Mouse (Mus musculus) lung, adult 10 weeks (tissue): Measurements from ENCODE around the gene Slc38a4. TPM values are rescaled to one million over a fixed set of nuclear protein-coding genes. Genes with fewer than 3 reads are reported as not detected.

Experiments
- polyA plus RNA-seq: library from polyadenylated mRNA; stranded (reverse); fragments of 350-450 nt; fragmentation: Illumina TruSeq; extraction: RNeasy Lipid Tissue Mini Kit (QIAGEN cat#74804); gene quantifications from one replicate; pipeline ENCODE4 v1.2.3, GENCODE M21; 2014; ENCODE audit warnings: low read depth, low replicate concordance; ENCODE audit not compliant: insufficient read depth

The Slc38a4 gene
- polyA plus RNA-seq = 4.3 TPM

GRCm38 (mm10) chr15:97055794-97056193 lies at the start of gene Slc38a4:
Slc38a4 (minus strand) TSS chr15:97055956.

Other genes starting within 250 kb of the Slc38a4 start
- gene Pced1b, start 191.2 kb upstream of the Slc38a4 start, polyA plus RNA-seq = 9.6 TPM
- gene Amigo2, start 191.3 kb upstream of the Slc38a4 start, polyA plus RNA-seq = 10.8 TPM